Mouse (Mus musculus): Measurements from ENCODE around the gene Jarid2. TPM values are rescaled to one million over a fixed set of nuclear protein-coding genes. Genes with fewer than 3 reads are reported as not detected.

Jarid2 gene
- polyA plus RNA-seq, 1 experiment, result 21.0 TPM

- H3K4me1 ChIP-seq (ENCODE audit: control insufficient read depth, insufficient read depth, low read length), result peaks cover 7% of the 10 kb centered on the region
- H3K27ac ChIP-seq (ENCODE audit: control insufficient read depth, insufficient read depth, low read depth, low read length), result peak overlapping the region; percentile 87
Observed at GRCm38 (mm10) chr13:44734441-44734840, 5.2 kb downstream of the Jarid2 start.

GRCm38 (mm10) chr13:44735088-44735690, 5.9 kb downstream of the Jarid2 start:
- Histone ChIP-seq H3K27ac (ENCODE audit: control insufficient read depth, insufficient read depth, low read depth, low read length) (no peak overlapping the region), H3K4me1 (ENCODE audit: control insufficient read depth, insufficient read depth, low read length) (peaks cover 6% of the 10 kb centered on the region), H3K27me3 (ENCODE audit: control insufficient read depth, insufficient read depth, low read length) (no peaks in the 10 kb centered on the region), H3K4me3 (ENCODE audit: control insufficient read depth, low read depth, low read length) (peak overlapping the region; percentile 48; the same call in 1 of the 2 replicates), H3K36me3 (ENCODE audit: control insufficient read depth, insufficient read depth, low read length) (no peaks in the 10 kb centered on the region)
- TF ChIP-seq POLR2A (IDR thresholded peaks at IDR 0.05; ENCODE audit: control insufficient read depth, low read depth, low read length) (no peak), CTCF (IDR thresholded peaks at IDR 0.05; ENCODE audit: control insufficient read depth, insufficient read depth, insufficient replicate concordance, low read depth, low read length) (no peak)

More at GRCm38 (mm10) chr13:44734441-44734840, 5.2 kb downstream of the Jarid2 start:
- no peak for TF ChIP-seq POLR2A (IDR thresholded peaks at IDR 0.05; ENCODE audit: control insufficient read depth, low read depth, low read length)
- TF ChIP-seq CTCF (IDR thresholded peaks at IDR 0.05; ENCODE audit: control insufficient read depth, insufficient read depth, insufficient replicate concordance, low read depth, low read length), result no peak
- Histone ChIP-seq H3K4me3 (ENCODE audit: control insufficient read depth, low read depth, low read length) (peak overlapping the region; percentile 92), H3K36me3 (ENCODE audit: control insufficient read depth, insufficient read depth, low read length) (no peaks in the 10 kb centered on the region), H3K27me3 (ENCODE audit: control insufficient read depth, insufficient read depth, low read length) (no peaks in the 10 kb centered on the region)

- H3K27ac ChIP-seq (ENCODE audit: control insufficient read depth, insufficient read depth, low read depth, low read length), result no peak overlapping the region
- no peaks in the 10 kb centered on the region for H3K36me3 ChIP-seq (ENCODE audit: control insufficient read depth, insufficient read depth, low read length)
- TF ChIP-seq POLR2A (IDR thresholded peaks at IDR 0.05; ENCODE audit: control insufficient read depth, low read depth, low read length) (no peak), CTCF (IDR thresholded peaks at IDR 0.05; ENCODE audit: control insufficient read depth, insufficient read depth, insufficient replicate concordance, low read depth, low read length) (no peak)
- H3K27me3 ChIP-seq (ENCODE audit: control insufficient read depth, insufficient read depth, low read length), result no peaks in the 10 kb centered on the region
- peak overlapping the region; percentile 48 for H3K4me3 ChIP-seq (ENCODE audit: control insufficient read depth, low read depth, low read length)
- H3K4me1 ChIP-seq (ENCODE audit: control insufficient read depth, insufficient read depth, low read length), result peaks cover 6% of the 10 kb centered on the region
Observed at GRCm38 (mm10) chr13:44737297-44737696, 8.0 kb downstream of the Jarid2 start.

GRCm38 (mm10) chr13:44751780-44752179, 22.5 kb downstream of the Jarid2 start:
- Histone ChIP-seq H3K4me3 (ENCODE audit: control insufficient read depth, low read depth, low read length) (no peak overlapping the region), H3K27me3 (ENCODE audit: control insufficient read depth, insufficient read depth, low read length) (no peaks in the 10 kb centered on the region), H3K4me1 (ENCODE audit: control insufficient read depth, insufficient read depth, low read length) (no peaks in the 10 kb centered on the region), H3K27ac (ENCODE audit: control insufficient read depth, insufficient read depth, low read depth, low read length) (no peak overlapping the region), H3K36me3 (ENCODE audit: control insufficient read depth, insufficient read depth, low read length) (no peaks in the 10 kb centered on the region)
- no peak for TF ChIP-seq CTCF (IDR thresholded peaks at IDR 0.05; ENCODE audit: control insufficient read depth, insufficient read depth, insufficient replicate concordance, low read depth, low read length)
- no peak for TF ChIP-seq POLR2A (IDR thresholded peaks at IDR 0.05; ENCODE audit: control insufficient read depth, low read depth, low read length)

GRCm38 (mm10) chr13:44753206-44753605, 23.9 kb downstream of the Jarid2 start:
- no peak overlapping the region for H3K27ac ChIP-seq (ENCODE audit: control insufficient read depth, insufficient read depth, low read depth, low read length)
- TF ChIP-seq POLR2A (IDR thresholded peaks at IDR 0.05; ENCODE audit: control insufficient read depth, low read depth, low read length) (no peak), CTCF (IDR thresholded peaks at IDR 0.05; ENCODE audit: control insufficient read depth, insufficient read depth, insufficient replicate concordance, low read depth, low read length) (no peak)
- H3K36me3 ChIP-seq (ENCODE audit: control insufficient read depth, insufficient read depth, low read length), result no peaks in the 10 kb centered on the region
- H3K4me3 ChIP-seq (ENCODE audit: control insufficient read depth, low read depth, low read length), result no peak overlapping the region
- no peaks in the 10 kb centered on the region for H3K4me1 ChIP-seq (ENCODE audit: control insufficient read depth, insufficient read depth, low read length)
- H3K27me3 ChIP-seq (ENCODE audit: control insufficient read depth, insufficient read depth, low read length), result no peaks in the 10 kb centered on the region

- Histone ChIP-seq H3K27me3 (ENCODE audit: control insufficient read depth, insufficient read depth, low read length) (no peaks in the 10 kb centered on the region), H3K4me3 (ENCODE audit: control insufficient read depth, low read depth, low read length) (no peak overlapping the region), H3K4me1 (ENCODE audit: control insufficient read depth, insufficient read depth, low read length) (no peaks in the 10 kb centered on the region), H3K27ac (ENCODE audit: control insufficient read depth, insufficient read depth, low read depth, low read length) (no peak overlapping the region), H3K36me3 (ENCODE audit: control insufficient read depth, insufficient read depth, low read length) (no peaks in the 10 kb centered on the region)
- no peak for TF ChIP-seq POLR2A (IDR thresholded peaks at IDR 0.05; ENCODE audit: control insufficient read depth, low read depth, low read length)
- no peak for TF ChIP-seq CTCF (IDR thresholded peaks at IDR 0.05; ENCODE audit: control insufficient read depth, insufficient read depth, insufficient replicate concordance, low read depth, low read length)
Observed at GRCm38 (mm10) chr13:44755434-44755833, 26.2 kb downstream of the Jarid2 start.

GRCm38 (mm10) chr13:44758750-44759149, 29.5 kb downstream of the Jarid2 start:
- Histone ChIP-seq H3K4me1 (ENCODE audit: control insufficient read depth, insufficient read depth, low read length) (no peaks in the 10 kb centered on the region), H3K27ac (ENCODE audit: control insufficient read depth, insufficient read depth, low read depth, low read length) (no peak overlapping the region)
- no peak; the same call in 1 of the 2 replicates for TF ChIP-seq CTCF (IDR thresholded peaks at IDR 0.05; ENCODE audit: control insufficient read depth, insufficient read depth, insufficient replicate concordance, low read depth, low read length)
- no peak for TF ChIP-seq POLR2A (IDR thresholded peaks at IDR 0.05; ENCODE audit: control insufficient read depth, low read depth, low read length)

More at GRCm38 (mm10) chr13:44758750-44759149, 29.5 kb downstream of the Jarid2 start:
- Histone ChIP-seq H3K4me3 (ENCODE audit: control insufficient read depth, low read depth, low read length) (no peak overlapping the region), H3K27me3 (ENCODE audit: control insufficient read depth, insufficient read depth, low read length) (no peaks in the 10 kb centered on the region), H3K36me3 (ENCODE audit: control insufficient read depth, insufficient read depth, low read length) (no peaks in the 10 kb centered on the region)

All from testis, adult 2 months (tissue).